Mouse (Mus musculus) midbrain, postnatal 0 days (tissue): Measurements from ENCODE around the gene Msh4. TPM values are rescaled to one million over a fixed set of nuclear protein-coding genes. Genes with fewer than 3 reads are reported as not detected.
A peak's percentile ranks its signal among the peaks of the same experiment; 100 is the strongest.

Source experiments
- ATAC-seq: fragments of 200-750 bp; cut with Nextera tagmentation; 2 replicates; pipeline ENCODE4 v1.8.0; 2017; ENCODE audit warnings: moderate number of reproducible peaks, mild to moderate bottlenecking, moderate TSS enrichment, moderate library complexity; ENCODE audit not compliant: low FRiP score
- DNase-seq: peaks from one replicate; pipeline ENCODE4 v3.0.0-alpha.2; 2015; ENCODE audit warnings: low spot score
- H3K27ac ChIP-seq: fragments of 300-500 bp; sonication (generic); 2 replicates; pipeline ENCODE4 v1.5.1; 2014; ENCODE audit warnings: low read depth, mild to moderate bottlenecking, low read length, mixed read lengths
- H3K27me3 ChIP-seq: fragments of 300-500 bp; sonication (generic); 2 replicates; pipeline ENCODE4 v1.6.1; 2014; ENCODE audit warnings: low read length, control low read depth, mixed read lengths; ENCODE audit not compliant: insufficient read depth
- H3K36me3 ChIP-seq: fragments of 300-500 bp; sonication (generic); 2 replicates; pipeline ENCODE4 v1.6.1; 2014; ENCODE audit warnings: low read length, control low read depth, mixed read lengths; ENCODE audit not compliant: insufficient read depth
- H3K4me1 ChIP-seq: fragments of 300-500 bp; sonication (generic); 2 replicates; pipeline ENCODE4 v1.6.1; 2014; ENCODE audit warnings: mild to moderate bottlenecking, control low read depth, antibody characterized with exemption, low read length, mixed read lengths; ENCODE audit not compliant: insufficient read depth
- H3K4me2 ChIP-seq: fragments of 300-500 bp; sonication (generic); 2 replicates; pipeline ENCODE4 v1.6.1; 2014; ENCODE audit warnings: low read depth, mild to moderate bottlenecking, low read length, mixed read lengths; ENCODE audit not compliant: poor library complexity, severe bottlenecking
- H3K4me3 ChIP-seq: fragments of 300-500 bp; sonication (generic); 2 replicates; pipeline ENCODE4 v1.5.1; 2014; ENCODE audit warnings: low read depth, mild to moderate bottlenecking, low read length, moderate library complexity
- H3K9ac ChIP-seq: fragments of 300-500 bp; sonication (generic); replicated peaks from 2 replicates; pipeline ENCODE4 v1.6.1; 2014; ENCODE audit warnings: mild to moderate bottlenecking, low read length, moderate library complexity, mixed read lengths; ENCODE audit not compliant: poor library complexity, severe bottlenecking
- H3K9me3 ChIP-seq: fragments of 300-500 bp; sonication (generic); 2 replicates; pipeline ENCODE4 v1.6.1; 2016; ENCODE audit warnings: low read length, control low read depth
- CTCF ChIP-seq: IDR thresholded peaks from 2 replicates; pipeline ENCODE4 v1.5.1; 2016; ENCODE audit warnings: antibody characterized with exemption, mild to moderate bottlenecking
- WGBS: fragments of 180-500 bp; shearing (Covaris S2); extraction: QIAGEN DNeasy Blood & Tissue Kit; methylation state at CpG from one replicate; pipeline ENCODE4 v1.1.7; 2014; 5-methylcytosine and 5-hydroxymethylcytosine counted together
- polyA plus RNA-seq: library from polyadenylated mRNA; unstranded; fragments of >200 nt; fragmentation: Nextera tagmentation; extraction: Ambion mirVana; gene quantifications from 2 replicates; pipeline ENCODE4 v1.2.1, GENCODE M21; 2015
- total RNA-seq: library from RNA; depleted of rRNA; stranded (reverse); fragments of >200 nt; gene quantifications from 2 replicates; pipeline ENCODE4 v1.2.3, GENCODE M21; 2014

The Msh4 gene
- total and polyA plus RNA-seq, 2 experiments from 2014 or later, result 0.25 to 0.33 TPM

DNA sequence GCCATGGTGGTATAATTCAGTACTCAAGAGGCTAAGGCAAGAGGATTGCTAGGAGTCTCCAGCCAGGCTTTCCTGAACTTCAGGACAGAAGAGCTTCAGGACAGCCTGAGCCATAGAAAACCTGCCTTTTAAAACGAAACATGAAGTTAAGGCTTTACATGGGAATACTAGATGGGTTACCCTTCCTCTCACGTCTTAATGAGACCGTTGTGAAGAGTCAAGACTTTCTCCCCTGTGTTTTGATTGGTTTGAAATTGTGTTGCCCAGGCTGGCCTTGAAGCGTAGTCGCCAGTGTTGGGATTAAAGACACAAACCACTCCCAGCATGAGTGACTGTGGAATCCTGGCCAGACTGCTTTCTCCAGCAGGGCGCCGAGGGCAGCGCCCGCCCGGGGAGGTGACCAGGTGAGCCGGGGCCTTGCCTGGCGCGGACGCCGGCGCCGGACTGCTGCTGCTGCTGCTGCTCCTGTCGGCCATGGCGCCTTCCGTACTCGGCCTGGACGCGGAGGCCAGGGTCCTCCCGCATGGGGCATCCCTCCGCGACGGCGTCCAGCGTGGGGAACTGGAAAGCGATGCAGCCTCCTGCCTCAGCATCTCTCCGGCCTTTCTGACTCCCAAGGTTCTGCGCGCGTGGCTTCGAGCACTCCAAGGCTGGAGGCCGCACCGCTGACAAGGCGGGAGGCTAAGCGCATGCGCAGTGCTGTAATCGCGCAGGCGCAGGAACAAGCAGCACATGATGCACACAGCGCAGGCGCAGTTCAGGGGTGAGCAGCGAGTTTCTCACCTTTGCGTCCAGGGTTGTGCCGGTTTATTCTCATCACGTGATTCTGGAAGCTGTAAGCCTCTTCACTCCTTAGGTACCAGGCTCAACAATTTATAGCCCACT, 445 bp downstream of the Msh4 start:
- Histone ChIP-seq H3K27me3 (no peaks in the 10 kb centered on the region), H3K4me2 (no peak overlapping the region), H3K4me3 (no peak overlapping the region), H3K36me3 (peaks cover 49% of the 10 kb centered on the region), H3K9ac (no peak overlapping the region), H3K27ac (no peak overlapping the region), H3K4me1 (no peaks in the 10 kb centered on the region), H3K9me3 (no peaks in the 10 kb centered on the region)
- ATAC-seq, result peak; percentile 42
- WGBS, result 86% methylated on average over 49 of the region's 49 CpGs
- no peak for DNase-seq
- TF ChIP-seq CTCF, result no peak

DNA sequence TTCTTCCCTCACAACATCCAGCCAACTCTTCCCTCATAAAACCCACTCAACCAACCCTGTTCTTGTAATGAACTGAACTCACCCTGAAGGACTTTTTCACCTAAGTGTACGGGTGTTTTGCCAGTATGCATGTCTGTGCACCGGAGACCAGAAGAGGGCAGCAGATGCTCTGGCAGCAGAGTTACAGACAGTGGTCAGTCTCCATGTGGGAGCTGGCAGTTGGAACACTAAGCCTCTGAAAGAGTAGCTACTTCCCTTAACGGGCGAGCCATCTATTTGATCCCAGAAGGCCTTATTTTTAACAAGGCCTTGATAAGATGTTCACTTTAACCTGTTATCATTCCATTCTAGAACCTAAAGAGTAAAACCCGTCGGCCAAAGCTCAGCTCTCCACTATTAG, 1.4 kb downstream of the Msh4 start:
- peak; percentile 63 for DNase-seq
- H3K36me3 ChIP-seq, result peaks cover 43% of the 10 kb centered on the region
- TF ChIP-seq CTCF, result peak; percentile 80
- H3K9me3 ChIP-seq, result no peaks in the 10 kb centered on the region
- 58% methylated on average over 6 of the region's 6 CpGs for WGBS
- no peaks in the 10 kb centered on the region for H3K4me1 ChIP-seq
- peak; percentile 56; the same call in 1 of the 2 replicates for ATAC-seq
- no peak overlapping the region for H3K4me2 ChIP-seq
- H3K4me3 ChIP-seq, result no peak overlapping the region
- H3K27me3 ChIP-seq, result no peaks in the 10 kb centered on the region
- H3K9ac ChIP-seq, result no peak overlapping the region
- no peak overlapping the region for H3K27ac ChIP-seq

DNA sequence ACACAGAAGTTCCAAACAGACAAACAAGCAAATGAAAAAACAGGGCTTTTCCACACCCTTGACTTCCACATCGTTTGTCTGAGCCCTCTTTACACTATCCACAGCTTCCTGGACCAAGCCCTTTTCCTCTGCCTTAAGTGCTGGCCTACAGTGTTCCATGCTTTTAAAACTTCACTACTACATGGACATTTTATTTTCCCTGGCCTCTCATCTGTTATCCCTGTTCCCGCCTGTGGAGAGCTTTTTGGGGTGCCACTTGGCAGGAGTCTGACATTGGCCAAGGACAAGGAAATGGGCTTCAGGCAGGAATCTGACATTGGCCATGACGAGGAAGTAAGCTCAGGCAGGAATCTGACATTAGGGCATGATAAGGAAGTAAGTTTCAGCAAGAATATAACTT, 3.3 kb downstream of the Msh4 start:
- Histone ChIP-seq H3K27ac (no peak overlapping the region), H3K4me3 (no peak overlapping the region), H3K9ac (no peak overlapping the region), H3K4me1 (no peaks in the 10 kb centered on the region), H3K4me2 (no peak overlapping the region), H3K9me3 (no peaks in the 10 kb centered on the region), H3K27me3 (no peaks in the 10 kb centered on the region), H3K36me3 (peaks cover 24% of the 10 kb centered on the region)
- ATAC-seq, result no peak
- DNase-seq, result no peak
- no peak for TF ChIP-seq CTCF
- 74% methylated on average over 3 of the region's 3 CpGs for WGBS

DNA sequence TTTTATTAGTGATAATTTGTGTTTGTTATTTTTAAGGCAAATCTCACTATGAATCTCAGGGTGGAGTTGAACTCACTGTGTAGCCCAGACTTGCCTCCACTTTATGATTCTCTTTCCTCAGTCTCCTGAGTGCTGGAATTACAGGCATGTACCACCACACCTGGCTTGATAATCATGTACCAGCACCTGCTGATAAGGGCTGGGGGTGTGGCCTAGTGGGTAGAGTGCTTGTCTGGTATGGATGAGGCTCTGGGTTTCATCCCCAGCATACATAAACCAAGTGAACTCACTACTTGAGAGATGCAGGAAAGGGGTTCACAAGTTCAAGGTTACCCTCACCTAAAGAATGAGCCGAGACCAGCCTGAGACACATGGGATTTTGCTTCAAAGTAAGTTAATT, 4.0 kb downstream of the Msh4 start:
- Histone ChIP-seq H3K4me3 (no peak overlapping the region), H3K36me3 (peaks cover 20% of the 10 kb centered on the region), H3K27ac (no peak overlapping the region), H3K9me3 (no peaks in the 10 kb centered on the region), H3K4me2 (no peak overlapping the region), H3K9ac (no peak overlapping the region), H3K4me1 (no peaks in the 10 kb centered on the region), H3K27me3 (no peaks in the 10 kb centered on the region)
- ATAC-seq (no peak), DNase-seq (no peak)
- WGBS, result 86% methylated on average over 1 of the region's 1 CpGs
- TF ChIP-seq CTCF, result no peak

DNA sequence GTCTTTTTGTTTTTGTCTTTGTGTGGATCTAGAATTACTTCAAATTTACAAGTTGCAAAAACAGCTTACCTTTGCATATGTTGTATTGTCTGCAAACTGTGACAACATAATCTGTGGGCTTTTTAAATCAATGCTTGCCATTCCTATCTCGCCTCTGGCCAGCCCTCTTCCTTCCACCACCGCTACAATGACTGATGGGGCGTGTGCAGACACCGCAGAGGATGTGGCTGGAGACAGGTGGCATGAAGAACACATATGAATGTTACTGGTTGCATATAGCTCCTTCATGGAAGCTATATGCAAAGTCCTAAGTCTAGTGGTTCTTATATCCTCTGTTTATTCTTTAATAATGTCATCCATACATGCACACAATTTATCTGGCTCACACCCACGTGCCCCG, 8.7 kb downstream of the Msh4 start:
- TF ChIP-seq CTCF, result no peak
- no peak overlapping the region for H3K9ac ChIP-seq
- DNase-seq, result no peak
- no peak overlapping the region for H3K4me2 ChIP-seq
- H3K4me3 ChIP-seq, result no peak overlapping the region
- no peak overlapping the region for H3K27ac ChIP-seq
- no peak for ATAC-seq
- H3K36me3 ChIP-seq, result no peaks in the 10 kb centered on the region
- H3K9me3 ChIP-seq, result no peaks in the 10 kb centered on the region
- no peaks in the 10 kb centered on the region for H3K4me1 ChIP-seq
- no peaks in the 10 kb centered on the region for H3K27me3 ChIP-seq
- 84% methylated on average over 6 of the region's 6 CpGs for WGBS

DNA sequence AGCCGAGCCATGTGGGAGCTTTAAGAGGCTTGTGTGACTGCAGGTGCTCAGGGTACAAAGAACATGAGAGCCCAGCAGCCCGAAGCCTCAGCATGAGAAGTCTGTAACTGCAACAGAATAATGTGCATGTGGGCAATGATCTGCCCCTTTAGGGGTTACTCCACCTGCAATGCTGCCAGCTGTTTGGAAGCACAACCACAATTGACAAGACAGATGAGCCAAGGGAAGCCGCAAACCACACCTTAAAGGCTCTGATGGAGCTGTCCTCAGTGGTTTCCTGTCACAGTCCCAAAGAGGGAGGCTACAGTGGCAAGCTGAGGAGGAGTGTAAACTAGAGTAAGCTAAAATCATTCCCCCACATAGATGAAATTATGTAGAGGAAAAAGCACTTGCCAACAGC, 10.5 kb downstream of the Msh4 start:
- no peaks in the 10 kb centered on the region for H3K27me3 ChIP-seq
- WGBS, result 85% methylated on average over 3 of the region's 3 CpGs
- H3K4me3 ChIP-seq, result no peak overlapping the region
- no peak overlapping the region for H3K27ac ChIP-seq
- DNase-seq, result no peak
- H3K36me3 ChIP-seq, result no peaks in the 10 kb centered on the region
- ATAC-seq, result no peak
- H3K4me1 ChIP-seq, result no peaks in the 10 kb centered on the region
- no peak overlapping the region for H3K9ac ChIP-seq
- no peak overlapping the region for H3K4me2 ChIP-seq
- no peak for TF ChIP-seq CTCF
- H3K9me3 ChIP-seq, result no peaks in the 10 kb centered on the region
